Mouse (Mus musculus) liver, adult 2 months (tissue): Measurements from ENCODE around the gene Cyth2. TPM values are rescaled to one million over a fixed set of nuclear protein-coding genes. Genes with fewer than 3 reads are reported as not detected.

Source experiments
- DNase-seq: peaks from one replicate; pipeline ENCODE4 v3.0.0-alpha.2; 2011; ENCODE audit warnings: low read depth, low spot score; ENCODE audit errors: extremely low read depth
- H3K27ac ChIP-seq: fragments of 200-500 bp; replicated peaks from 2 replicates; pipeline ENCODE4 v1.5.1; 2012; ENCODE audit warnings: low read depth, mild to moderate bottlenecking, control low read depth, inconsistent platforms, low read length; ENCODE audit not compliant: insufficient read depth
- H3K27me3 ChIP-seq: fragments of 200-500 bp; 2 replicates; pipeline ENCODE4 v1.6.1; 2012; ENCODE audit warnings: mild to moderate bottlenecking, moderate library complexity, low read length, inconsistent platforms; ENCODE audit not compliant: control insufficient read depth, insufficient read depth
- H3K36me3 ChIP-seq: fragments of 200-500 bp; 2 replicates; pipeline ENCODE4 v1.6.1; 2012; ENCODE audit warnings: low read length, inconsistent platforms; ENCODE audit not compliant: control insufficient read depth, insufficient read depth
- H3K4me1 ChIP-seq: fragments of 200-500 bp; 2 replicates; pipeline ENCODE4 v1.6.1; 2011; ENCODE audit warnings: low read length; ENCODE audit not compliant: control insufficient read depth, insufficient read depth
- H3K4me3 ChIP-seq: fragments of 200-500 bp; 2 replicates; pipeline ENCODE4 v1.5.1; 2011; ENCODE audit warnings: low read depth, mild to moderate bottlenecking, control low read depth, low read length, moderate library complexity; ENCODE audit not compliant: insufficient read depth
- H3K79me2 ChIP-seq: fragments of 200-500 bp; 2 replicates; pipeline ENCODE4 v1.6.1; 2012; ENCODE audit warnings: inconsistent platforms, mild to moderate bottlenecking, low read length, moderate library complexity; ENCODE audit not compliant: control insufficient read depth, insufficient read depth
- H3K9ac ChIP-seq: fragments of 200-500 bp; 2 replicates; pipeline ENCODE4 v1.6.1; 2012; ENCODE audit warnings: low read depth, mild to moderate bottlenecking, control low read depth, inconsistent platforms, low read length
- CTCF ChIP-seq: fragments of 200-500 bp; IDR thresholded peaks from 2 replicates; pipeline ENCODE4 v1.5.1; 2011; ENCODE audit warnings: low read depth, low read length, control low read depth
- POLR2A ChIP-seq: fragments of 200-500 bp; IDR thresholded peaks from 2 replicates; pipeline ENCODE4 v1.6.1; 2011; ENCODE audit warnings: low read length, control low read depth; ENCODE audit not compliant: insufficient read depth; ENCODE audit errors: extremely low read depth
- WGBS: fragments of 180-500 bp; shearing (Covaris S2); methylation state at CpG from one replicate; pipeline ENCODE4 v1.1.7; 2018; 5-methylcytosine and 5-hydroxymethylcytosine counted together
- polyA plus RNA-seq: library from polyadenylated mRNA; depleted of rRNA; stranded (reverse); fragments of >200 nt; gene quantifications from 2 replicates; pipeline ENCODE4 v1.2.3, GENCODE M21; 2012
- total RNA-seq: library from RNA; depleted of rRNA; stranded (reverse); fragments of >200 nt; gene quantifications from 2 replicates; pipeline ENCODE4 v1.2.3, GENCODE M21; 2014

Cyth2 gene
- total and polyA plus RNA-seq, 2 experiments = 14.2 to 20.9 TPM

DNA sequence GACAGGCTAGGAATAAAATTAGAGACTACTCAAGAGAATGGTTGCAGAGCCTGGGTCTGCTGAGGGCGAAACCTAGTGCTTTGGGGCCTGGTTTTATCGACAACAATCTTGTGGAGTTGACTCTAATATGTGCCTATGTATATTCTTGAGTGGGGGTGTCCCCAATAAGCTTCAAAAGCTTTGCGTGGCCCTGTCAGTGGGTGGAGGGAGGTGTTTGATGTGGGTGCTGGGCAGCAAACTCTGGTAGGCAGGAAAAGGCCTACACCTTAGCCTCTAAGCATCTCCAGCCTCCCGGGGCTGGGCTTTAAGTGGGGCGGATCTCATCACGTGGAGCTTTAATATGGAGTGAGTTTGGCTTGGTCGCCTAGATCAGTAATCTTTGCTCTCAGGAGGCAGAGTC is 15.4 kb downstream of the Cyth2 start:
- TF ChIP-seq POLR2A = no peak
- no peak for TF ChIP-seq CTCF
- DNase-seq = peak; percentile 14
- 69% methylated on average over 7 of the region's 7 CpGs for WGBS
- peaks cover 8% of the 10 kb centered on the region; the same call in 1 of the 2 replicates for H3K27me3 ChIP-seq
- H3K36me3 ChIP-seq = no peaks in the 10 kb centered on the region
- no peak overlapping the region for H3K27ac ChIP-seq
- H3K79me2 ChIP-seq = no peaks in the 10 kb centered on the region
- no peak overlapping the region for H3K9ac ChIP-seq
- H3K4me1 ChIP-seq = peaks cover 3% of the 10 kb centered on the region; the same call in 1 of the 2 replicates
- H3K4me3 ChIP-seq = no peak overlapping the region

DNA sequence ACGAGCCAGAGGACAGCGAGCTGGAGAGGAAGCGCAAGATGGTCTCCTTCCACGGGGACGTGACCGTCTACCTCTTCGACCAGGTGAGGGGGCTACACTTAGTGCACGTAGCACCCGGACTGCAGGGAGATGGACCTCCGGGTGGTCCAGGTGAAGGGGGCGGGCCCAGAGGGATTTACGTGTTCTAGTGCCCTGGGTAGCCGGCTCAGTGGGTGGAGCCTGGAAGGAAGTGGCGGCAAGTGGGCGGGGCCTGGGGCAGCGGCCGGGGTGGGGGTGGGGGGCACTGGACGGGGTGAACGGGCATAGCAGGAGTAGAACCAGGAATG is 15.9 kb downstream of the Cyth2 start:
- 3% methylated on average over 19 of the region's 19 CpGs for WGBS
- Histone ChIP-seq H3K27ac (no peak overlapping the region), H3K27me3 (peaks cover 10% of the 10 kb centered on the region; the same call in 1 of the 2 replicates), H3K36me3 (no peaks in the 10 kb centered on the region), H3K4me3 (peak overlapping the region; percentile 46), H3K9ac (peak overlapping the region; percentile 4; the same call in 1 of the 2 replicates), H3K4me1 (peaks cover 3% of the 10 kb centered on the region; the same call in 1 of the 2 replicates), H3K79me2 (no peaks in the 10 kb centered on the region)
- DNase-seq = no peak
- TF ChIP-seq POLR2A (no peak), CTCF (no peak)

DNA sequence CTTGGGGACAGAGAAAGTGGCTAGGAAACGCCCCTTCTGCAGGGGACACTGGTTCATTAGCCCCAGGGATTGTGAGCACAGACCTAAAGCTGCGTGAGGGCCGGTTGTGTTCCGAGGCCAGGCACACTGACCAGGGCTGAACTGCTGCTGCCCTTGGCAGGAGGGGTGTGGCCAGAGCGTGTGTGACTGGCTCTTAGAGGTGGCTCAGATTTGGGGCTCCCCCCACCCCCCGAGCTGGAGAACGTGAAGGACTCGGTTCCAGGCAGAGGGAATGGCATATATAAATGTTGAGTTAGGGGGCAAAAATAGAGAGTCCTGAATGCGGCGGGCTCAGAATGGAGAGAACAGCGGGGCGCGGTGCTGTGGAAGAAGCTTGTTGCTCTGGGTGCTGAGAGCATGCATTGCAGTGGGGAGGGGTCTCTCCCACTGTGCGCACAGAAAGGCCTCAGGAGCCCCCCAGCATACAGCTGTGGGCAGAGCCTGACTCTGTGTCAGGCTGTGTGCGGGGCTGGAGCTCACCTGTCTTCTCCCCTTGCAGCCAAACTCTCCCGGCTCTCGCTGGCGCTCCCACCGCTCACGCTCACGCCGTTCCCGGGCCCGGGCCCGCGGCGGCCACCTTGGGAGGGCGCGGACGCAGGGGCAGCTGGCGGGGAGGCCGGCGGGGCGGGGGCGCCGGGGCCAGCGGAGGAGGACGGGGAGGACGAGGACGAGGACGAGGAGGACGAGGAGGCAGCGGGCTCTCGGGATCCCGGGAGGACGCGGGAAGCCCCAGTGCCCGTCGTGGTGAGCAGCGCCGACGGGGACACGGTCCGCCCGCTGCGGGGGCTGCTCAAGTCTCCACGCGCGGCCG is 16.5 kb downstream of the Cyth2 start:
- Histone ChIP-seq H3K79me2 (no peaks in the 10 kb centered on the region), H3K4me1 (peaks cover 3% of the 10 kb centered on the region; the same call in 1 of the 2 replicates), H3K9ac (peak overlapping the region; percentile 4; the same call in 1 of the 2 replicates), H3K4me3 (peak overlapping the region; percentile 46), H3K36me3 (no peaks in the 10 kb centered on the region), H3K27ac (no peak overlapping the region), H3K27me3 (peaks cover 10% of the 10 kb centered on the region; the same call in 1 of the 2 replicates)
- WGBS = 5% methylated on average over 59 of the region's 60 CpGs
- TF ChIP-seq CTCF (no peak), POLR2A (no peak)
- no peak for DNase-seq

DNA sequence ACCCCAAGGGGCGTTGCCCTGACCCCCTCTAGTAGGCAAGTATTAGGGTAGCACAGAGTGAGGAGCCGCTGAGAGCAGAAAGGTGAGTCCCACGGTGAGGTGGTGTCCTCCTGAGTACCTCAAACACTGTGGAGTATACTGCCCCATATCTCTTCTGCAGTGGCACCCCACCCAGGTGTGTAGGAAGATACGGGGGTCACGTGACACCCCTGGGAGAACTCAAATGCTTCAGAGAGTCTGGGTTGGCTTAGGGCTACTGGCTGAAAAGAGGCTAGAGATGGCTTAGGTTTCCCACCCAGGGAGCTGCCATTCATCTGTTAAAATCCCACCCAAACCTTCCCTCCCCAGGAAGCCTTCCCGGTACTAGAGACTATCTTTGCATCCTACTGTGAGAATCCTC is 17.4 kb downstream of the Cyth2 start:
- H3K9ac ChIP-seq = no peak overlapping the region
- peaks cover 10% of the 10 kb centered on the region; the same call in 1 of the 2 replicates for H3K27me3 ChIP-seq

DNA sequence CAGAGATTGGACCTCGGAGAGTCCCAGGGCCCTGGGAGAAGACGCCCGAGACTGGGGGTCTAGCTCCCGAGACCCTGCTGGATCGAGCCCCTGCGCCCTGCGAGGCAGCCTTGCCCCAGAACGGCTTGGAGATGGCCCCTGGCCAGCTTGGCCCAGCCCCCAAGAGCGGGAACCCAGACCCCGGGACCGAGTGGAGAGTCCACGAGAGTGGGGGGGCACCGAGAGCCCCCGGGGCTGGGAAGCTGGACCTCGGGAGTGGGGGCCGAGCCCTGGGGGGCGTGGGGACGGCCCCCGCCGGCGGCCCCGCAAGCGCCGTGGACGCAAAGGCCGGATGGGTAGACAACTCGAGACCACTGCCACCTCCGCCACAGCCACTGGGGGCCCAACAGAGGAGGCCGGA is 19.4 kb downstream of the Cyth2 start:
- Histone ChIP-seq H3K79me2 (no peaks in the 10 kb centered on the region), H3K27me3 (peaks cover 10% of the 10 kb centered on the region; the same call in 1 of the 2 replicates), H3K36me3 (no peaks in the 10 kb centered on the region), H3K4me3 (no peak overlapping the region), H3K4me1 (no peaks in the 10 kb centered on the region), H3K27ac (no peak overlapping the region), H3K9ac (no peak overlapping the region)
- TF ChIP-seq POLR2A = no peak
- no peak for TF ChIP-seq CTCF
- 93% methylated on average over 28 of the region's 29 CpGs for WGBS
- DNase-seq = no peak

More for the DNA sequence above, 17.4 kb downstream of the Cyth2 start:
- H3K79me2 ChIP-seq = no peaks in the 10 kb centered on the region
- no peak for TF ChIP-seq POLR2A
- TF ChIP-seq CTCF = no peak
- WGBS = 62% methylated on average over 6 of the region's 6 CpGs
- H3K4me1 ChIP-seq = peaks cover 3% of the 10 kb centered on the region; the same call in 1 of the 2 replicates
- H3K4me3 ChIP-seq = no peak overlapping the region
- DNase-seq = no peak
- H3K36me3 ChIP-seq = no peaks in the 10 kb centered on the region
- H3K27ac ChIP-seq = no peak overlapping the region
